Mouse (Mus musculus) left cerebral cortex, adult 2 months (tissue): ENCODE results near the gene Plekhh2. TPM values are rescaled to one million over a fixed set of nuclear protein-coding genes. Genes with fewer than 3 reads are reported as not detected.

Experiments
- DNase-seq, 2 experiments: peaks; one replicate each; pipeline ENCODE4 v3.0.0; 2021 to 2022; ENCODE audit warnings: low spot score in 2 of 2, mixed read lengths in 1 of 2; ENCODE audit errors: extremely low spot score in 1 of 2
- H3K27ac ChIP-seq: fragments of 200-600 bp; 2 replicates; pipeline ENCODE4 v1.8.1; 2022
- H3K4me3 ChIP-seq: fragments of 200-600 bp; 2 replicates; pipeline ENCODE4 v1.8.1; 2022
- CTCF ChIP-seq: fragments of 200-600 bp; IDR thresholded peaks from 2 replicates; pipeline ENCODE4 v1.8.1; 2022; ENCODE audit warnings: antibody characterized with exemption, mild to moderate bottlenecking, moderate library complexity
- intact Hi-C: fragments of 180-260 bp; cut with DNase I; formaldehyde crosslinking; loops from one replicate; pipeline ENCODE4 v1.15.1; 2025
- total RNA-seq, 2 experiments: library from RNA; stranded (reverse); gene quantifications; 2 replicates each; pipeline ENCODE4 v1.2.3; 2021

Gene Plekhh2
- total RNA-seq, 2 experiments from 2014 or later, result 7.3 to 7.9 TPM

GRCm38 (mm10) chr17:84621209-84621608 lies 109.5 kb downstream of the Plekhh2 start:
- no peak for TF ChIP-seq CTCF
- H3K4me3 ChIP-seq, result no peak overlapping the region
- intact Hi-C loops, result no loop called here
- no peak for DNase-seq
- H3K27ac ChIP-seq, result no peak overlapping the region

GRCm38 (mm10) chr17:84622028-84622427 lies 110.3 kb downstream of the Plekhh2 start:
- intact Hi-C loops, result no loop called here
- Histone ChIP-seq H3K4me3 (no peak overlapping the region), H3K27ac (no peak overlapping the region)
- no peak for DNase-seq
- peak; percentile 13 for TF ChIP-seq CTCF

GRCm38 (mm10) chr17:84622873-84623272 lies 111.2 kb downstream of the Plekhh2 start:
- no peak for TF ChIP-seq CTCF

GRCm38 (mm10) chr17:84626276-84626856 lies 114.7 kb downstream of the Plekhh2 start, which contains the start of gene Dync2li1:
Dync2li1 (plus strand) TSS chr17:84626496.
- intact Hi-C loops, result loop anchor here (5.0 kb wide), 1 partner anchor 159 kb away; the partner anchor contains the start of gene Thada
- no peak; the same call in 1 of the 2 replicates for TF ChIP-seq CTCF
- H3K4me3 ChIP-seq, result peak within 1 kb of the TSS; percentile 77
- peak within 1 kb of the TSS; percentile 85 for H3K27ac ChIP-seq
- DNase-seq, result peak; percentile 89 to 90

More at GRCm38 (mm10) chr17:84622873-84623272, 111.2 kb downstream of the Plekhh2 start:
- no peak overlapping the region for H3K4me3 ChIP-seq
- no peak for DNase-seq
- intact Hi-C loops, result no loop called here
- H3K27ac ChIP-seq, result no peak overlapping the region

- intact Hi-C loops, result loop anchor here (5.0 kb wide), 1 partner anchor 160 kb away; the partner anchor contains the start of gene Thada
- peak overlapping the region; percentile 77 for H3K4me3 ChIP-seq
- H3K27ac ChIP-seq, result no peak overlapping the region
- no peak for TF ChIP-seq CTCF
- DNase-seq, result no peak
Observed at GRCm38 (mm10) chr17:84626857-84627305, 115.2 kb downstream of the Plekhh2 start.

GRCm38 (mm10) chr17:84627721-84628120 lies 116.0 kb downstream of the Plekhh2 start:
- H3K4me3 ChIP-seq, result no peak overlapping the region
- no peak for TF ChIP-seq CTCF
- no peak overlapping the region for H3K27ac ChIP-seq
- DNase-seq, result no peak
- intact Hi-C loops, result loop anchor here (5.0 kb wide), 1 partner anchor 160 kb away; the partner anchor contains the start of gene Thada

GRCm38 (mm10) chr17:84628611-84629010 lies 116.9 kb downstream of the Plekhh2 start:
- no peak for DNase-seq
- no peak for TF ChIP-seq CTCF
- intact Hi-C loops, result loop anchor here (5.0 kb wide), 1 partner anchor 161 kb away; the partner anchor contains the start of gene Thada
- Histone ChIP-seq H3K4me3 (no peak overlapping the region), H3K27ac (no peak overlapping the region)

- no peak for TF ChIP-seq CTCF
- Histone ChIP-seq H3K27ac (no peak overlapping the region), H3K4me3 (no peak overlapping the region)
- intact Hi-C loops, result no loop called here
- DNase-seq, result no peak
Observed at GRCm38 (mm10) chr17:84631836-84632235, 120.1 kb downstream of the Plekhh2 start.

GRCm38 (mm10) chr17:84633443-84633842 lies 121.7 kb downstream of the Plekhh2 start:
- intact Hi-C loops, result no loop called here
- TF ChIP-seq CTCF, result no peak

GRCm38 (mm10) chr17:84636328-84636727 lies 124.6 kb downstream of the Plekhh2 start:
- no peak for DNase-seq
- no peak for TF ChIP-seq CTCF
- intact Hi-C loops, result no loop called here

More at GRCm38 (mm10) chr17:84633443-84633842, 121.7 kb downstream of the Plekhh2 start:
- Histone ChIP-seq H3K4me3 (no peak overlapping the region), H3K27ac (no peak overlapping the region)
- DNase-seq, result no peak

GRCm38 (mm10) chr17:84637971-84638370 lies 126.3 kb downstream of the Plekhh2 start:
- H3K27ac ChIP-seq, result no peak overlapping the region
- intact Hi-C loops, result no loop called here
- H3K4me3 ChIP-seq, result no peak overlapping the region
- TF ChIP-seq CTCF, result no peak
- no peak for DNase-seq

More at GRCm38 (mm10) chr17:84636328-84636727, 124.6 kb downstream of the Plekhh2 start:
- no peak overlapping the region for H3K4me3 ChIP-seq
- H3K27ac ChIP-seq, result no peak overlapping the region

GRCm38 (mm10) chr17:84639796-84640378 lies 128.2 kb downstream of the Plekhh2 start:
- intact Hi-C loops, result loop anchor here (5.0 kb wide), 1 partner anchor 173 kb away; the partner anchor contains the start of gene Thada
- no peak overlapping the region for H3K27ac ChIP-seq
- no peak for TF ChIP-seq CTCF
- no peak for DNase-seq
- no peak overlapping the region for H3K4me3 ChIP-seq
